Mouse (Mus musculus) left cerebral cortex, postnatal 25 days (tissue): ENCODE results near the gene 2010300C02Rik. TPM values are rescaled to one million over a fixed set of nuclear protein-coding genes. Genes with fewer than 3 reads are reported as not detected.
"Not testable (repeated sequence)": the region's sequence is repeated elsewhere in the genome, so short reads cannot be mapped to it uniquely, and the experiment has no call there.

Experiments
- DNase-seq, 2 experiments: peaks; one replicate each; pipeline ENCODE4 v3.0.0; 2022; ENCODE audit warnings: low spot score in 2 of 2, mixed read lengths in 1 of 2
- intact Hi-C: fragments of 180-260 bp; cut with DNase I; formaldehyde crosslinking; loops from one replicate; pipeline ENCODE4 v1.15.1; 2025
- total RNA-seq, 2 experiments: library from RNA; stranded (reverse); gene quantifications; 2 replicates each; pipeline ENCODE4 v1.2.3; 2021

Gene 2010300C02Rik
- total RNA-seq, 2 experiments from 2014 or later: 242 to 262 TPM

GRCm38 (mm10) chr1:37717415-37718195, 2.3 kb downstream of the 2010300C02Rik start:
- intact Hi-C loops: loop anchor here (2.0 kb wide), 1 partner anchor 23 kb away; no protein-coding TSS in a partner anchor
- DNase-seq: peak in 1 of 2 experiments; percentile 34

- intact Hi-C loops: not testable (repeated sequence)
Measured at GRCm38 (mm10) chr1:37712357-37712737, 7.5 kb downstream of the 2010300C02Rik start.

GRCm38 (mm10) chr1:37711596-37712356, 8.1 kb downstream of the 2010300C02Rik start:
- intact Hi-C loops: no loop called here

More at GRCm38 (mm10) chr1:37712357-37712737, 7.5 kb downstream of the 2010300C02Rik start:
- DNase-seq: not testable (repeated sequence)

GRCm38 (mm10) chr1:37711082-37711481, 8.8 kb downstream of the 2010300C02Rik start:
- intact Hi-C loops: no loop called here
- DNase-seq: no peak

More at GRCm38 (mm10) chr1:37711596-37712356, 8.1 kb downstream of the 2010300C02Rik start:
- no peak for DNase-seq

- intact Hi-C loops: no loop called here
Measured at GRCm38 (mm10) chr1:37709736-37710135, 10.1 kb downstream of the 2010300C02Rik start.

GRCm38 (mm10) chr1:37708270-37708955, 11.5 kb downstream of the 2010300C02Rik start:
- intact Hi-C loops: no loop called here
- DNase-seq: no peak

More at GRCm38 (mm10) chr1:37709736-37710135, 10.1 kb downstream of the 2010300C02Rik start:
- no peak for DNase-seq

- DNase-seq: no peak
- intact Hi-C loops: no loop called here
Measured at GRCm38 (mm10) chr1:37702326-37702725, 17.6 kb downstream of the 2010300C02Rik start.

- intact Hi-C loops: no loop called here
- DNase-seq: peak in 1 of 2 experiments; percentile 46
Measured at GRCm38 (mm10) chr1:37698852-37699439, 20.9 kb downstream of the 2010300C02Rik start.

GRCm38 (mm10) chr1:37698186-37698839, 21.6 kb downstream of the 2010300C02Rik start:
- DNase-seq: peak in 1 of 2 experiments; percentile 44
- intact Hi-C loops: no loop called here

GRCm38 (mm10) chr1:37696918-37697317, 23.0 kb downstream of the 2010300C02Rik start:
- peak; percentile 78 to 93 for DNase-seq
- intact Hi-C loops: loop anchor here (2.0 kb wide), 1 partner anchor 30 kb away; no protein-coding TSS in a partner anchor

- DNase-seq: peak in 1 of 2 experiments; percentile 54
- intact Hi-C loops: loop anchor here (2.0 kb wide), 2 partner anchors 23 to 31 kb away; no protein-coding TSS in a partner anchor
Measured at GRCm38 (mm10) chr1:37695732-37696131, 24.2 kb downstream of the 2010300C02Rik start.

GRCm38 (mm10) chr1:37694417-37694816, 25.5 kb downstream of the 2010300C02Rik start:
- intact Hi-C loops: loop anchor here (2.0 kb wide), 1 partner anchor 24 kb away; no protein-coding TSS in a partner anchor
- DNase-seq: no peak

- intact Hi-C loops: no loop called here
- DNase-seq: no peak
Measured at GRCm38 (mm10) chr1:37691179-37691578, 28.7 kb downstream of the 2010300C02Rik start.

GRCm38 (mm10) chr1:37690665-37691064, 29.2 kb downstream of the 2010300C02Rik start:
- DNase-seq: no peak
- intact Hi-C loops: no loop called here

GRCm38 (mm10) chr1:37689730-37690129, 30.2 kb downstream of the 2010300C02Rik start:
- intact Hi-C loops: loop anchor here (2.0 kb wide), 1 partner anchor 37 kb away; no protein-coding TSS in a partner anchor
- peak in 1 of 2 experiments; percentile 83 for DNase-seq

GRCm38 (mm10) chr1:37688351-37688750, 31.5 kb downstream of the 2010300C02Rik start:
- intact Hi-C loops: loop anchor here (2.0 kb wide), 1 partner anchor 38 kb away; no protein-coding TSS in a partner anchor
- DNase-seq: no peak

GRCm38 (mm10) chr1:37687515-37687914, 32.4 kb downstream of the 2010300C02Rik start:
- no peak for DNase-seq
- intact Hi-C loops: no loop called here

GRCm38 (mm10) chr1:37686953-37687441, 32.9 kb downstream of the 2010300C02Rik start:
- intact Hi-C loops: no loop called here
- DNase-seq: peak in 1 of 2 experiments; percentile 74
